Mouse (Mus musculus): ENCODE measurements around the gene Nin. TPM values are rescaled to one million over a fixed set of nuclear protein-coding genes. Genes with fewer than 3 reads are reported as not detected.

Nin gene
- polyA plus RNA-seq, 1 experiment from 2014 or later = 17.1 TPM

Other genes with a start within 250 kb of the Nin start
- 140 and 157 TPM in 2 replicates for gene Atl1, start 221.1 kb downstream of the Nin start, polyA plus RNA-seq (2014; fragmentation: Nextera tagmentation; extraction: Ambion mirVana)
- gene Map4k5, start 220.5 kb downstream of the Nin start, polyA plus RNA-seq (2014; fragmentation: Nextera tagmentation; extraction: Ambion mirVana) = 25.4 and 40.0 TPM in 2 replicates
- gene Sav1, start 126.7 kb downstream of the Nin start, polyA plus RNA-seq (2014; fragmentation: Nextera tagmentation; extraction: Ambion mirVana) = 3.3 and 3.6 TPM in 2 replicates
- 0.39 and 0.47 TPM in 2 replicates for gene Abhd12b, start 40.4 kb upstream of the Nin start, polyA plus RNA-seq (2014; fragmentation: Nextera tagmentation; extraction: Ambion mirVana)
- gene Pygl, start 117.8 kb upstream of the Nin start, polyA plus RNA-seq (2014; fragmentation: Nextera tagmentation; extraction: Ambion mirVana) = 5.2 and 6.1 TPM in 2 replicates
- 65.2 and 77.0 TPM in 2 replicates for gene Trim9, start 233.9 kb upstream of the Nin start, polyA plus RNA-seq (2014; fragmentation: Nextera tagmentation; extraction: Ambion mirVana)